ENCODE assay signal across 22 mouse cellular contexts in genomic region chr19:34468794-34469193, GRCm38 (mm10). TPM values are rescaled to one million over a fixed set of nuclear protein-coding genes. Genes with fewer than 3 reads are reported as not detected.
A peak's percentile ranks its signal among the peaks of the same experiment; 100 is the strongest.
DNase-seq lines count a peak whose midpoint lies in the region; ATAC-seq and TF ChIP-seq lines count a peak whose summit lies in the region.
"Had no signal": no experiment of that assay in that cellular context is flagged by ENCODE, and none has a peak within 500 bp of the region (broad histone marks: within the 10 kb centered on the region; RNA-seq: fewer than 3 reads in every experiment).

No protein-coding gene starts in this region.

- H3K4me3 ChIP-seq in kidney, embryonic 15.5 days (replicated peaks) = no peak overlapping the region
- H3K4me3 ChIP-seq in kidney, embryonic 16.5 days (ENCODE audit: low read length) = no peak overlapping the region
- H3K4me3 ChIP-seq in kidney, embryonic 14.5 days (ENCODE audit: low read length) = no peak overlapping the region
- H3K4me3 ChIP-seq in myocyte = no peak overlapping the region

- H3K4me2 ChIP-seq in kidney, embryonic 15.5 days = no peak overlapping the region
- H3K4me2 ChIP-seq in kidney, embryonic 16.5 days (replicated peaks; ENCODE audit: low read depth, low read length) = no peak overlapping the region
- H3K4me2 ChIP-seq in kidney, embryonic 14.5 days (replicated peaks; ENCODE audit: low read depth, low read length) = no peak overlapping the region
- no peak overlapping the region for H3K4me2 ChIP-seq in myocyte (ENCODE audit: low read depth)

- no peak for TF ChIP-seq POLR2A in myocyte (IDR thresholded peaks at IDR 0.05; ENCODE audit: insufficient read length, low read depth)

- ATAC-seq in kidney, embryonic 15.5 days (replicated peaks; ENCODE audit: low FRiP score) = 0 out of 2 replicates have a peak, but pooled peaks have one; percentile 44
- peak; percentile 23; the same call in 1 of the 2 replicates for ATAC-seq in kidney, embryonic 16.5 days (ENCODE audit: low FRiP score, low TSS enrichment)
- no peak for ATAC-seq in kidney, embryonic 14.5 days (ENCODE audit: low FRiP score, low TSS enrichment)
- ATAC-seq: activated CD4-positive, CD25-positive, alpha-beta regulatory T cell, adult 4 months; CD4-positive, CD25-positive, alpha-beta regulatory T cell, adult 4 months; Patski had no signal

- no peaks in the 10 kb centered on the region for H3K9me3 ChIP-seq in kidney, embryonic 15.5 days (replicated peaks)
- H3K9me3 ChIP-seq in kidney, embryonic 16.5 days (ENCODE audit: low read length) = no peaks in the 10 kb centered on the region
- no peaks in the 10 kb centered on the region for H3K9me3 ChIP-seq in kidney, embryonic 14.5 days (ENCODE audit: control insufficient read depth, low read length)
- H3K9me3 ChIP-seq: G1E had no signal

- WGBS in kidney, embryonic 15.5 days = 53% methylated on average over 3 of the region's 3 CpGs
- WGBS in kidney, embryonic 16.5 days = 40% methylated on average over 3 of the region's 3 CpGs
- 44% methylated on average over 3 of the region's 3 CpGs for WGBS in kidney, embryonic 14.5 days

- H3K27ac ChIP-seq in kidney, embryonic 15.5 days = 0 out of 2 replicates have a peak overlapping the region, but pooled peaks have one; percentile 6
- peak overlapping the region; percentile 46; the same call in 1 of the 2 replicates for H3K27ac ChIP-seq in kidney, embryonic 16.5 days (ENCODE audit: low read length)
- H3K27ac ChIP-seq in kidney, embryonic 14.5 days (ENCODE audit: low read depth, low read length) = no peak overlapping the region

- H3K79me2 ChIP-seq in myocyte (ENCODE audit: control insufficient read depth, insufficient read depth) = no peaks in the 10 kb centered on the region

- DNase-seq in kidney, postnatal 25 days = no peak
- DNase-seq in kidney, adult 9 months = no peak
- DNase-seq in kidney, postnatal 4 days = peak; percentile 5 to 11
- no peak for DNase-seq in spleen, postnatal 36 days (ENCODE audit: low spot score in 2 of 2)
- DNase-seq: adrenal gland, adult 2 months; adrenal gland, adult 8-10 months; adrenal gland, postnatal 10 days; adrenal gland, postnatal 14 days; adrenal gland, postnatal 25 days; adrenal gland, postnatal 36 days; B cell, adult 2 months; cerebellum, adult 11 months; cerebellum, adult 11-12 months had no signal

- H3K4me1 ChIP-seq in kidney, embryonic 15.5 days = no peaks in the 10 kb centered on the region
- no peaks in the 10 kb centered on the region for H3K4me1 ChIP-seq in kidney, embryonic 16.5 days (ENCODE audit: insufficient read depth, low read length)
- no peaks in the 10 kb centered on the region for H3K4me1 ChIP-seq in kidney, embryonic 14.5 days (ENCODE audit: control insufficient read depth, insufficient read depth, low read length)

- H3K27me3 ChIP-seq in kidney, embryonic 15.5 days = peaks cover 16% of the 10 kb centered on the region
- peaks cover 8% of the 10 kb centered on the region; the same call in 1 of the 2 replicates for H3K27me3 ChIP-seq in kidney, embryonic 16.5 days (ENCODE audit: insufficient read depth, low read length)
- no peaks in the 10 kb centered on the region; the same call in 1 of the 2 replicates for H3K27me3 ChIP-seq in kidney, embryonic 14.5 days (ENCODE audit: control insufficient read depth, insufficient read depth, low read length)
- no peaks in the 10 kb centered on the region for H3K27me3 ChIP-seq in myocyte (ENCODE audit: control insufficient read depth, insufficient read depth, insufficient read length)
- H3K27me3 ChIP-seq: CH12.LX had no signal

- H3K9ac ChIP-seq in kidney, embryonic 15.5 days = no peak overlapping the region
- H3K9ac ChIP-seq in kidney, embryonic 16.5 days (replicated peaks; ENCODE audit: low read length) = no peak overlapping the region
- no peak overlapping the region for H3K9ac ChIP-seq in kidney, embryonic 14.5 days (ENCODE audit: low read depth, low read length)

- no peaks in the 10 kb centered on the region for H3K36me3 ChIP-seq in kidney, embryonic 15.5 days
- H3K36me3 ChIP-seq in kidney, embryonic 16.5 days (ENCODE audit: insufficient read depth, low read length) = no peaks in the 10 kb centered on the region
- no peaks in the 10 kb centered on the region for H3K36me3 ChIP-seq in kidney, embryonic 14.5 days (ENCODE audit: control insufficient read depth, insufficient read depth, low read length)
- H3K36me3 ChIP-seq in myocyte (ENCODE audit: control insufficient read depth, insufficient read depth) = no peaks in the 10 kb centered on the region
- H3K36me3 ChIP-seq: G1E had no signal

- H3ac ChIP-seq in myocyte (ENCODE audit: control insufficient read depth, insufficient read length) = no peak overlapping the region

TF ChIP-seq in myocyte, 11 proteins besides CTCF, POLR2A, EP300 and RAD21:
- TF ChIP-seq TCF12 (IDR thresholded peaks at IDR 0.05; ENCODE audit: insufficient read depth, poor library complexity, severe bottlenecking) = no peak
- TF ChIP-seq MYOG (IDR thresholded peaks at IDR 0.05; ENCODE audit: control insufficient read depth in 1 of 3, insufficient read depth in 1 of 3, insufficient read length in 2 of 3, low read depth in 2 of 3) = peak in 1 of 3 experiments; percentile 76
- TF ChIP-seq MYOD1 (IDR thresholded peaks at IDR 0.05; ENCODE audit: control insufficient read depth in 1 of 3, insufficient read length in 2 of 3, low read depth in 2 of 3) = peak in 2 of 3 experiments; percentile 24 to 67

RNA-seq across cellular contexts. Expression of gene Ch25h, which starts 6.2 kb away (rescaled TPM):
- 1.8 and 2.2 TPM in 2 replicates for polyA plus RNA-seq in kidney, embryonic 15.5 days (2015; fragmentation: Nextera tagmentation; extraction: Ambion mirVana)
- polyA plus RNA-seq in kidney, embryonic 16.5 days (2015; fragmentation: Nextera tagmentation; extraction: Ambion mirVana) = 2.2 and 2.7 TPM in 2 replicates
- 1.4 and 2.1 TPM in 2 replicates for polyA plus RNA-seq in kidney, embryonic 14.5 days (2014; fragmentation: Nextera tagmentation; extraction: Ambion mirVana)
- polyA plus RNA-seq in myocyte (2012; fragmentation: generic; extraction: Trizol) = 9.9 TPM
- polyA plus RNA-seq: activated CD4-positive, CD25-positive, alpha-beta regulatory T cell, adult 4 months; CD4-positive, CD25-positive, alpha-beta regulatory T cell, adult 4 months; G1E; Patski had no signal

RNA-seq across cellular contexts. Expression of gene Lipa, which starts 58.5 kb away (rescaled TPM):
- 31.2 and 32.5 TPM in 2 replicates for polyA plus RNA-seq in kidney, embryonic 15.5 days (2015; fragmentation: Nextera tagmentation; extraction: Ambion mirVana)
- 36.0 TPM in 2 replicates for polyA plus RNA-seq in kidney, embryonic 16.5 days (2015; fragmentation: Nextera tagmentation; extraction: Ambion mirVana)
- 22.0 and 26.7 TPM in 2 replicates for polyA plus RNA-seq in kidney, embryonic 14.5 days (2014; fragmentation: Nextera tagmentation; extraction: Ambion mirVana)
- 21.4 TPM for polyA plus RNA-seq in myocyte (2012; fragmentation: generic; extraction: Trizol)
- polyA plus RNA-seq: G1E had no signal

Comparison
In these comparisons a context has a peak if more than half of its experiments do, and no peak if none do; other contexts are left out.
1. DNase-seq: peak in kidney, postnatal 4 days (2 of 2); none in kidney, postnatal 25 days (0 of 2), kidney, adult 9 months (single experiment) and spleen, postnatal 36 days (0 of 2).